Comparison of ENCODE assay signal across 8 mouse cellular contexts in genomic region chr11:119203423-119203822, GRCm38 (mm10). TPM values are rescaled to one million over a fixed set of nuclear protein-coding genes. Genes with fewer than 3 reads are reported as not detected.
DNase-seq lines count a peak whose midpoint lies in the region; ATAC-seq lines count a peak whose summit lies in the region.

No protein-coding gene starts in this region.

- no peak overlapping the region for H3K9ac ChIP-seq in neural tube, embryonic 15.5 days (replicated peaks)

- H3K27me3 ChIP-seq in neural tube, embryonic 15.5 days (replicated peaks) = no peaks in the 10 kb centered on the region

- H3K4me1 ChIP-seq in neural tube, embryonic 15.5 days = peaks cover 14% of the 10 kb centered on the region

- no peak overlapping the region for H3K4me2 ChIP-seq in neural tube, embryonic 15.5 days

- H3K27ac ChIP-seq in neural tube, embryonic 15.5 days (replicated peaks) = no peak overlapping the region

- H3K9me3 ChIP-seq in neural tube, embryonic 15.5 days (replicated peaks) = no peaks in the 10 kb centered on the region

- 48% methylated on average over 5 of the region's 5 CpGs for WGBS in neural tube, embryonic 15.5 days

- DNase-seq in embryo, embryonic 10.5 days (ENCODE audit: low spot score) = peak; percentile 66
- DNase-seq in embryo, embryonic 9.5 days (ENCODE audit: extremely low spot score) = no peak
- peak; percentile 61 for DNase-seq in neural tube, embryonic 10.5 days (ENCODE audit: extremely low spot score, low spot score)
- peak; percentile 59 for DNase-seq in induced T-regulatory cell, adult 2 months (ENCODE audit: low read depth)
- no peak for DNase-seq in left cerebral cortex, adult 18-20 months (ENCODE audit: low spot score in 2 of 2)
- no peak for DNase-seq in kidney, adult 9 months

- H3K36me3 ChIP-seq in neural tube, embryonic 15.5 days = peaks cover 19% of the 10 kb centered on the region

- no peak for ATAC-seq in neural tube, embryonic 15.5 days (ENCODE audit: low FRiP score)
- peak; percentile 48; the same call in 1 of the 2 replicates for ATAC-seq in monocyte, adult 5-6 weeks (replicated peaks; ENCODE audit: insufficient number of reproducible peaks, low FRiP score, low TSS enrichment, poor library complexity, severe bottlenecking)

- no peak overlapping the region for H3K4me3 ChIP-seq in neural tube, embryonic 15.5 days (replicated peaks)

RNA-seq across cellular contexts. Expression of gene Tbc1d16, which starts 24.9 kb away (rescaled TPM):
- 43.9 and 47.4 TPM in 2 replicates for polyA plus RNA-seq in neural tube, embryonic 15.5 days (2015; fragmentation: Nextera tagmentation; extraction: Ambion mirVana)
- total RNA-seq in monocyte, adult 5-6 weeks (2017) = 0.21 to 0.86 TPM (median 0.49 TPM) in 3 replicates
- 10 to 100 TPM; 24.8 to 27.5 TPM for total RNA-seq in left cerebral cortex, adult 18-20 months (2021)

RNA-seq across cellular contexts. Expression of gene Ccdc40, which starts 24.9 kb away (rescaled TPM):
- polyA plus RNA-seq in neural tube, embryonic 15.5 days (2015; fragmentation: Nextera tagmentation; extraction: Ambion mirVana) = 12.6 and 13.2 TPM in 2 replicates
- total RNA-seq in monocyte, adult 5-6 weeks (2017) = 0.96 to 2.3 TPM (median 1.8 TPM) in 3 replicates
- total RNA-seq in left cerebral cortex, adult 18-20 months (2021) = under 1 TPM; 0.70 to 0.91 TPM

Comparison
In these comparisons a context has a peak if more than half of its experiments do, and no peak if none do; other contexts are left out.
1. DNase-seq: peak in embryo, embryonic 10.5 days (single experiment), neural tube, embryonic 10.5 days (single experiment) and induced T-regulatory cell, adult 2 months (single experiment); none in embryo, embryonic 9.5 days (single experiment), left cerebral cortex, adult 18-20 months (0 of 2) and kidney, adult 9 months (single experiment).
2. RNA of gene Tbc1d16, which starts 24.9 kb away (total RNA-seq): 24.8 to 27.5 TPM in left cerebral cortex, adult 18-20 months; 0.21 to 0.86 TPM in monocyte, adult 5-6 weeks; every median in the first group is over 10 times any median in the second.